Mouse (Mus musculus) regulatory T cell (primary cell): ENCODE results near the gene Phyhd1.

Experiments used
- in situ Hi-C: fragments of 300-600 bp; cut with MboI, MseI; formaldehyde crosslinking; loops from one replicate; pipeline ENCODE4 v1.15.1; 2025; ENCODE audit warnings: high pct_unique_total_duplicates

The Phyhd1 gene

DNA sequence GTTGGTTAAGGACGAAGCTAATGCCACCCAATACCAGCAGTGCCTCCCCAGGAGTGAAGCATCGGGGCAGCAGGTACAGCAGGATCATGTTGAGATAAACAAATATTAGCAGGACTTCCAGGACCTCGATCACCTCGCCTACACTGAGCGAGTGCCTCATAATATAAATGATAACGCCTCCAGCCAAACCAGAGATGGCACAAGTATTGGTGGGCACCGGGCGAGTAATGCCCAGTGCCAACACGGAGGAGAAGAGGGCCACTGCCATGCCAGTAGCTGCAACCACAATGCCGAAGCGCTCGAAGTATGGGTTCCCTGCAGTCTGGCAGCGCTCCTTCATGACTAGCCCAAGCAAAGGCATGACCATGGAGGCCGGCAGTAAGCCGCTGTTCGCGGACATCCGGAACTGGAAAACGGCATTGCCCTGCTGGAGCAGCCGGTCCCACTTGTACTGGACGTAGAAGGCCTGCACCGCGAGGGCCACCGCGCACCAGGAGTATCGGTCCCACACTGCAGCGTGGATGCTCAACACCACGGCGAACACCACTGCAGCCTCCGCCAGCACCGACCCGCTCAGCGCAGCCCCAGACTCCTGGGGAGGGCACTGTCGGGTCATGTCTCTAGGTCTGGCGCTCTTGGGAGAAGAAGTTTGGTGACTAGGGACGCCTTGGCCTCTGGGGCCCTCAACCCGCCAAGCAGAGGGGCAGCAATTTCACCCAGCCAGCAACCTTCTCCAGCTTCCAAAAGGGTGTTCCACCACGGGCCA lies 19.6 kb downstream of the Phyhd1 start:
- in situ Hi-C loops = no loop called here

DNA sequence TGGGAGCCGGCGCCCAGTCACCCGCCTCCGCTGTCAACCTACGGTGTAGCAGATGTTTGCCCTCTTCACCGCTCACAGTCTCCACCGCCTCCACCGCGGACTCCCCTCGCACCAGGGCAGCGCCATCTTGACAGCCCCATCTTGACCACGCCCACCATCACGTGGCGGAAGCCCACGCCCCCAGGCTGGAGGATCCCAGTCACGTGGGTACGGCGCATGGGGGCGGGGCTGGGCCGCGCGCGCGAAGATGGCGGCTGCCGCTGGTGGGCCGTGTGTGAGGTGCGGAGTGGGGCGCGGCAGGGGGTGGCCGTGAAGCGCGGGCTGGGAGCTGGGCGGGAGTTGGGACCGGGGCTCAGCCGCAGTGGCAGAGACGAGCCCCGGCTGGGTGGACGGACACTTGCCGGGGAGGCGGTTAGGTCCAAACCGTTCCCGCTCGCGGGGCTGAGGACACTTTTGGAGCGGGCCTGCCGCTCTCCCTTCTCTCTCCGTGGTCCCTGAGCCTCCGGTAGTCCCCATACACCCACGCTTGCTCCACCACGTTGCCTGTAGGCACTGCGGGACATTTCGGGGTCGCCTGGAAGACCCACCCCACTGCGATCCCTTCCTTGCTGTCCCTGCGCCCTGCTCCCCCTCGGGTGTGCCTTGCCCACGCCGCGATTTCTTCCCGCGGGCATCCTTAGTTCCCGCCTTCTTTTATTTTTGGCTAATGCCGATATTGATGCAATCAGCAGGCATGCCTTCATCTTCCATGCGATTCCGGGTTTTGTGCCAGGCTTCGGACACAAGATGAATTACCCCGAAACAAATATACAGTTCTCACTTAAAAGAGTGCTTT lies 20.4 kb downstream of the Phyhd1 start, which contains the start of the genes Dolk and Nup188:
Dolk (minus strand) TSS at position 143 of the 835 bp plus-strand sequence.
Nup188 (plus strand) TSS at position 206 of the 835 bp plus-strand sequence.
- in situ Hi-C loops = no loop called here

GRCm38 (mm10) chr2:30287027-30287373 lies 21.0 kb downstream of the Phyhd1 start:
- in situ Hi-C loops = no loop called here

DNA sequence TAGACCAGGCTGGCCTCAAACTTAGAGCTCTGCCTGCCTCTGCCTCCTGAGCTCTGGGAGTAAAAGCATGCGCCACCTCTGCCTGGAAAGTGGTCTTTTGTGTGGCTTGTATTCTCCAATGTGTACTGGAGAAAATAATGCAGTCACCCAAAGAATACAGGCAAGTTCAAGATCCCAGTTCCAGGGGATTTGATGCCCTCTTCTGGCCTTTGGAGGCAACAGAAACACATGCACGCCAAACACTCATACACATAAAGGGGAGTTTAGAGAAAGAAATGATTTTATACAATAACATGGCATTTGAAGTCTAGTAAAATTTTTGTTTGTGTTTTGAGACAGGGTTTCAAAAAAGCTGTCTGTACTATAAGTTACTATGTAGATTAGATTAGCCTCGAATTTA lies 33.5 kb downstream of the Phyhd1 start:
- in situ Hi-C loops = no loop called here

GRCm38 (mm10) chr2:30299966-30300365 lies 34.0 kb downstream of the Phyhd1 start:
- in situ Hi-C loops = loop anchor here (25.0 kb wide), 1 partner anchor 1138 kb away; no protein-coding TSS in a partner anchor

GRCm38 (mm10) chr2:30306087-30306486 lies 40.1 kb downstream of the Phyhd1 start:
- in situ Hi-C loops = loop anchor here (5.0 to 25.0 kb wide), 2 partner anchors 309 to 1144 kb away; no protein-coding TSS in a partner anchor

GRCm38 (mm10) chr2:30309351-30309750 lies 43.3 kb downstream of the Phyhd1 start:
- in situ Hi-C loops = loop anchor here (5.0 to 25.0 kb wide), 2 partner anchors 312 to 1147 kb away; no protein-coding TSS in a partner anchor

DNA sequence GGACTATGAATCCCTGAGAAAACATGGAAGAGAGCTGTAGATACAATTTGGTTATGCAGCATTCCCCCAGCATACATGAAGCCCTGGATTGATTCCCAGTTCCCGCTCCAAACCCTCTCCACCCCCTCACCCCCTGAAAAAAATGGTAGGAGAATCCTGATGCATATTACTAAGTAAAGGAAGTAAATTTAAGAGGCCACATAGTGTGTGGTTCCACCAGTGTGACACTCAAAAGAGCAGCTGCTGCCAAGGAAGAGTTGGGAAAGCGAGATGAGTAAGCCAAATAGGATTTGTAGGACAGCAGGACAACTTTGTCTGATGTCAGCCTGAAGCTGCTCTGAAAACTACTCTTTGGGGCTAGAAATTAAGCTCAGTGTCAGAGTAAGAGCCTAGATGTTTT lies 45.5 kb downstream of the Phyhd1 start:
- in situ Hi-C loops = loop anchor here (25.0 kb wide), 1 partner anchor 1149 kb away; no protein-coding TSS in a partner anchor

DNA sequence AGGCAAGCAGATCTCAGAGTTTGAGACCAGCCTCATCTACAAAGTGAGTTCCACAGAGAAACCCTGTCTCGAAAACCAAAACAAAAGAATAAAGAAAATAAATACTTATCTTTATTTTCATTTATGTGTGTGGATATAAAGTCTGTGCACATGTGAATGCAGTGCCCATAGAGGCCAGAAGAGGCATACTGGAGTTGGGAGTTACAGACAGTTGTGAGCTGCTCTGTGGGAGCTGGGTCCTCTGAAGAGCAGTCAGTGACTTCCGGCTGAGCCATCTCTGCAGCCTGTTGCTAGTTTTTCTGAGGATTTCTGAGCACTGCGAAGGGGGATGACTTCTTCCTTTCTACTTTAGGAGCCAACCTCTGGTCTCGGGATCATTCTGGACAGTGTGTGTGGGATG lies 50.1 kb downstream of the Phyhd1 start:
- in situ Hi-C loops = loop anchor here (25.0 kb wide), 1 partner anchor 1154 kb away; no protein-coding TSS in a partner anchor

GRCm38 (mm10) chr2:30316955-30317354 lies 51.0 kb downstream of the Phyhd1 start:
- in situ Hi-C loops = loop anchor here (25.0 kb wide), 1 partner anchor 1155 kb away; no protein-coding TSS in a partner anchor

DNA sequence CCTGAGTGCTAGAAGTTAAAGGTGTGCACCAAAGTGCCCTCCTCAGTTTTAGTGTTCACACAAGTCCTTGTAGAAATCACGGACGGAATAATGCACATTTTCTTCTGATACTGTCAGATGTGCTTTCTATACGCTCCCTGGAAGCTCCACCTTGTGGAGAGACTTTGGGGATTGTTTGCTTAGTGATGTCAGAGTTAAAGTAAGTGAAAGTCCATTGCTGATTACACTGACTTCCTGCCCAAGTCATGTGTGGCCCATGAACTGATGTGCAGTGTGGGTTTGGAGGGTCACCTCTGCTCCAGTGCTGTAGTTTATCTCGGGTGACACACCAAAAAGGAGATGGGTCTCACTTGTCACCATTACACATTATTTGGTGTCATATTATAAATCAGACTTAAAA lies 53.3 kb downstream of the Phyhd1 start:
- in situ Hi-C loops = loop anchor here (25.0 kb wide), 1 partner anchor 1157 kb away; no protein-coding TSS in a partner anchor

- in situ Hi-C loops = loop anchor here (25.0 kb wide), 1 partner anchor 1161 kb away; no protein-coding TSS in a partner anchor
Measured at GRCm38 (mm10) chr2:30323111-30323510, 57.1 kb downstream of the Phyhd1 start.

DNA sequence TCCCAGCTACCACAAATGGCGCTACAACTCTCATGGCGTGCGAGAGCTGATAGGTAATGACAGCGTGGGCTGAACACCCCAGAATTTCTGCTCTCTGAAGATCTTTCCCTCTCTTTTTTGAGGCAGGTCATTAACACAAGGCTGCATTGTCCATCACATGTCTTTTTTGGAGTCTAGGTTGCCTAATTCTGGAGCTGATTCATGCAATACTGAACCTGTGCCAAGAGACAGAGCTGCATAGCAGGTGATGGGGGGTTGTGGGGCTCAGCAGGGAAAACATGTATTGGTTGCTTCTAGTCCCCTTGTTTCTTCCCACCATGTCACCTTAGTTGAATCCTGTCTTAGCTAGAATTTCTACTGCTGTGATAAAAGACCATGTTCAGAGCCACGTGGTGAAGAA lies 59.3 kb downstream of the Phyhd1 start:
- in situ Hi-C loops = no loop called here

DNA sequence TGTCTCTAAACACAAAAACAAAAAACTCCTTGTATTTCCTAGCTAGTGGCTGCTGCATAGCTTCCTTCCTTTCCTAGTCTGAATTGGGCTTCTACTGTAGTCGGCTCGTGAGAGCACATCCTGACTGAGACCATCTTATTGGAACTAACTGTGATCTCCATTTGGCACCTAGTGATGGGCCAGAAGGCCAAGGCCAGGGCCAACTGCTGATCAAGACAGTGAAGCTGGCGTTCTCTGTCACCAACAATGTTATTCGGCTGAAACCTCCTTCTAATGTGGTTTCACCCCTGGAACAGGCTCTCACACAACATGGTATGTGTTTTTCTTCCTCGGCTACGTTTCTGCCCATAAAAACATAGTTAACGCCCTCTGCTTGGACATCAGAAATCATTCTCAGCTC lies 61.3 kb downstream of the Phyhd1 start:
- in situ Hi-C loops = no loop called here

DNA sequence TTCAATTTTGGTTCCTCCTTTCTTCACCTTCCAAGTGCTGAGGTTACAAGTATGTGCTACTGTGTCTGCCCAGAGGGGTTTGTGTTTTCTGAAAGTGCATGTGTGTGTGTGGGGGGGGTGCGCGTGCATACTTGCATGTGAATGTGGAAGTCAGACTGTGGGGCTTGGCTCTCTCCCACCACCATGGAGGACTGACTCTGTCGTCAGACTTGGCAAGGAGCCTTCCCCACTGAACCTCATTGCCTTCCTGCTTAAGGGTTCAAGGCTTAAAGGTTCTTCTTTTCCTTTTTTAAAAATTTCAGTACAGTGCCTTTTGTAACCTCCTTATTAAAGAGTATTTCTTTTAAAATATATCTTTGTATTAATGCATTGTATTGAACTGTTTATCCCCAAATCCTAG lies 62.8 kb downstream of the Phyhd1 start:
- in situ Hi-C loops = no loop called here
